Mouse (Mus musculus) myocyte (in vitro differentiated cells): ENCODE measurements at regions not wholly inside any gene's neighbourhood (a gene's known extent, or its start where the extent isn't known, plus 50 kb on each side); places are given as distances from the start of the nearest gene placed in this dataset.

ENCODE experiments used
- H3K27me3 ChIP-seq: one replicate; pipeline ENCODE4 v1.6.1; 2011; ENCODE audit not compliant: control insufficient read depth, insufficient read depth, insufficient read length
- H3K36me3 ChIP-seq: one replicate; pipeline ENCODE4 v1.6.1; 2011; ENCODE audit not compliant: control insufficient read depth, insufficient read depth
- H3K4me2 ChIP-seq: one replicate; pipeline ENCODE4 v1.6.1; 2011; ENCODE audit warnings: low read depth, control low read depth
- H3K4me3 ChIP-seq: one replicate; pipeline ENCODE4 v1.5.1; 2011; ENCODE audit warnings: mild to moderate bottlenecking, control low read depth, moderate library complexity
- H3K79me2 ChIP-seq: one replicate; pipeline ENCODE4 v1.6.1; 2011; ENCODE audit not compliant: control insufficient read depth, insufficient read depth
- H3ac ChIP-seq: one replicate; pipeline ENCODE4 v1.6.1; 2011; ENCODE audit not compliant: control insufficient read depth, insufficient read length
- CEBPB ChIP-seq: IDR thresholded peaks from 2 replicates; pipeline ENCODE4 v1.6.1; 2011; ENCODE audit warnings: mild to moderate bottlenecking, moderate library complexity; ENCODE audit not compliant: poor library complexity, insufficient read depth, severe bottlenecking
- E2F4 ChIP-seq: IDR thresholded peaks from one replicate; pipeline ENCODE4 v1.6.1; 2011; ENCODE audit warnings: mild to moderate bottlenecking, control low read depth, moderate library complexity; ENCODE audit not compliant: insufficient read depth
- MAX ChIP-seq: IDR thresholded peaks from one replicate; pipeline ENCODE4 v1.6.1; 2011; ENCODE audit warnings: low read depth, mild to moderate bottlenecking, control low read depth
- MYOD1 ChIP-seq, 3 experiments: IDR thresholded peaks; one replicate each; pipeline ENCODE4 v1.6.1; 2011; ENCODE audit warnings: control low read depth in 2 of 3, low read depth in 2 of 3, mild to moderate bottlenecking in 2 of 3, moderate library complexity in 1 of 3; ENCODE audit not compliant: insufficient read length in 2 of 3, control insufficient read depth in 1 of 3
- MYOG ChIP-seq, 3 experiments: IDR thresholded peaks; one replicate each; pipeline ENCODE4 v1.6.1; 2011; ENCODE audit warnings: control low read depth in 2 of 3, low read depth in 2 of 3, mild to moderate bottlenecking in 2 of 3; ENCODE audit not compliant: insufficient read length in 2 of 3, control insufficient read depth in 1 of 3, insufficient read depth in 1 of 3
- POLR2A ChIP-seq: IDR thresholded peaks from one replicate; pipeline ENCODE4 v1.6.1; 2011; ENCODE audit warnings: low read depth, mild to moderate bottlenecking, control low read depth, moderate library complexity; ENCODE audit not compliant: insufficient read length
- POLR2AphosphoS2 ChIP-seq: IDR thresholded peaks from one replicate; pipeline ENCODE4 v1.6.1; 2011; ENCODE audit warnings: low read depth, control low read depth; ENCODE audit not compliant: insufficient read length
- REST ChIP-seq: IDR thresholded peaks from one replicate; pipeline ENCODE4 v1.6.1; 2011; ENCODE audit warnings: mild to moderate bottlenecking, control low read depth, moderate library complexity; ENCODE audit not compliant: insufficient read depth, insufficient read length
- SRF ChIP-seq: IDR thresholded peaks from one replicate; pipeline ENCODE4 v1.6.1; 2011; ENCODE audit warnings: low read depth; ENCODE audit not compliant: control insufficient read depth, insufficient read length
- TCF12 ChIP-seq: IDR thresholded peaks from one replicate; pipeline ENCODE4 v1.6.1; 2011; ENCODE audit warnings: mild to moderate bottlenecking, control low read depth; ENCODE audit not compliant: poor library complexity, insufficient read depth, severe bottlenecking
- TCF3 ChIP-seq: IDR thresholded peaks from one replicate; pipeline ENCODE4 v1.6.1; 2011; ENCODE audit warnings: low read depth, control low read depth; ENCODE audit not compliant: insufficient read length
- USF1 ChIP-seq: IDR thresholded peaks from one replicate; pipeline ENCODE4 v1.6.1; 2011; ENCODE audit warnings: low read depth, mild to moderate bottlenecking, control low read depth, moderate library complexity

DNA sequence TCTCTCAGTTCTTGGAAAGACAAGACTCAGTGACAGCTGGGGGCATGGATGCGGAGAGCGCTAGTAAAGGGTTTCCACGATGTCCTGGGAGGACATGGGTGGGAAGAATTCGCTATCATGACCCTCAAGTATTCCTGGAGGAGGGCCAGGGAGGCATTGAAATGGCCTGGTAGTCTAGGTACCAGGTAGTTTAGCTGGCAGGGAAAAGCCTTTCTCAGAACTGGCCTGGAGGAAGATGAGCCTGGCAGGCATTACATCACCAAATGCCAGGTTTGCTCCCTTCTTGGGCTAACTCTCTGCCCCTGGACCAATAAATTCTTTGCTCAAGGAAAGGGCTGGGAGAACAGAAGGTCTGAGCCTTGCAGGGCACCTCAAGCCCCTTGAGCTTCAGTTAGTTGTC, 118.5 kb downstream of the Vegfa start:
- TF ChIP-seq POLR2A: no peak
- TF ChIP-seq MYOG (IDR thresholded peaks at IDR 0.05; ENCODE audit: control insufficient read depth in 1 of 3, insufficient read depth in 1 of 3, insufficient read length in 2 of 3, low read depth in 2 of 3): no peak
- TF ChIP-seq TCF3: no peak
- no peak for TF ChIP-seq TCF12
- no peak for TF ChIP-seq CEBPB
- no peak for TF ChIP-seq MYOD1 (IDR thresholded peaks at IDR 0.05; ENCODE audit: control insufficient read depth in 1 of 3, insufficient read length in 2 of 3, low read depth in 2 of 3)
- no peak for TF ChIP-seq MAX
- no peak for TF ChIP-seq POLR2AphosphoS2
- no peak for TF ChIP-seq REST
- TF ChIP-seq USF1: no peak
- TF ChIP-seq SRF: no peak
- no peak for TF ChIP-seq E2F4
- H3K27me3 ChIP-seq: no peaks in the 10 kb centered on the region
- H3K4me3 ChIP-seq: no peak overlapping the region
- H3K4me2 ChIP-seq: no peak overlapping the region
- no peaks in the 10 kb centered on the region for H3K36me3 ChIP-seq
- no peaks in the 10 kb centered on the region for H3K79me2 ChIP-seq
- no peak overlapping the region for H3ac ChIP-seq

DNA sequence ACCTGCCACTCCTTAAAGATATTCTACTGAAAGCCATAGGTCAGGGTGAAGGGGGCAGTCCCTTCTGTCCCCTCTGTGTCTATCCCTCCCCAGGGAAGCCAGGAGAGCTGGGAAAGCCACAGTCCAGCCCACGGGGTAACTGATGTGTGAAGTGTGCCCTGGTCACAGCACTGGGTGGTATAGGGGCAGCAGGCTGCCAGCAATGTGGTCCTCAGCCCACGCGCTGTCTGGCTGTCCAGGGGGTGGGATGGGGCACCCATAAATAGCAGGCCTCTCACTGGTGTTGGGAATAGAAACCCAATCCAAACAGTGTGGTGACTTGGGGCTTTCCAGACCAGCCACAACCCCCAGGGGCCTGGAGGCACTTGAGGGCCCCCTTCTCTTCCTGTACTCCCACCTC, 120.0 kb downstream of the Vegfa start:
- TF ChIP-seq CEBPB (no peak), POLR2AphosphoS2 (no peak), USF1 (no peak), MYOG (IDR thresholded peaks at IDR 0.05; ENCODE audit: control insufficient read depth in 1 of 3, insufficient read depth in 1 of 3, insufficient read length in 2 of 3, low read depth in 2 of 3) (peak in 2 of 3 experiments; percentile 39 to 62), MYOD1 (IDR thresholded peaks at IDR 0.05; ENCODE audit: control insufficient read depth in 1 of 3, insufficient read length in 2 of 3, low read depth in 2 of 3) (peak in 1 of 3 experiments; percentile 64), POLR2A (no peak), SRF (no peak), E2F4 (no peak), REST (no peak)
- Histone ChIP-seq H3ac (no peak overlapping the region), H3K36me3 (no peaks in the 10 kb centered on the region), H3K4me2 (no peak overlapping the region), H3K4me3 (no peak overlapping the region), H3K79me2 (no peaks in the 10 kb centered on the region), H3K27me3 (no peaks in the 10 kb centered on the region)

DNA sequence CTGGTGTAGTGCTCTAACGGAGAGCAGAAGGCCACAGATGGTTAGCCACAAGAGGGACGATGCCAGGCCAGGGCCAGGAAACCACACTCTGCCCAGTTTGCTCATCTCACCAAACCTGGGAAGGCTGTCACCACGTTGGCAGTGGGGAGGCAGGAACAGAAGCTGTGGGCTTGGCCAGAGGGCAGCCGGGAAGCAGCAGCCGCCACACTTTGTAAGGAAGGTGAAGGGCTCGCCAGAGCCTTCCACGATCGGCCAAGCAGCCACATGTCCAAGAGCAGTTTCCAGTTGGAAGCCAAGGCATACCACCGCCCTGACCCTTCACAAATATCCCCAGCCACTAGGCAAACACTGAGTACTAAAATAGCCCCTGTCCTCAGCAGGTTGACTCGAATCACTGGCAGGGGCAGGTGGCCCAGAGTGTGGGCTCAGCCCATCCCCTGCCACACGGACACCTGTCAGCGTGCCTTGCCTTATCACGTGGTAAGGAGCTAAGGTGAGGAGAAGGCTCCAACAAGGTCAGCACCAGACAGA, 120.9 kb downstream of the Vegfa start:
- Histone ChIP-seq H3K79me2 (no peaks in the 10 kb centered on the region), H3ac (no peak overlapping the region), H3K4me2 (no peak overlapping the region), H3K4me3 (no peak overlapping the region), H3K27me3 (no peaks in the 10 kb centered on the region), H3K36me3 (no peaks in the 10 kb centered on the region)
- TF ChIP-seq POLR2A: no peak
- no peak for TF ChIP-seq SRF
- peak in 2 of 3 experiments; percentile 88 for TF ChIP-seq MYOG (IDR thresholded peaks at IDR 0.05; ENCODE audit: control insufficient read depth in 1 of 3, insufficient read depth in 1 of 3, insufficient read length in 2 of 3, low read depth in 2 of 3)
- TF ChIP-seq TCF3: peak; percentile 35
- no peak for TF ChIP-seq MAX
- peak in 2 of 3 experiments; percentile 92 to 99 for TF ChIP-seq MYOD1 (IDR thresholded peaks at IDR 0.05; ENCODE audit: control insufficient read depth in 1 of 3, insufficient read length in 2 of 3, low read depth in 2 of 3)

DNA sequence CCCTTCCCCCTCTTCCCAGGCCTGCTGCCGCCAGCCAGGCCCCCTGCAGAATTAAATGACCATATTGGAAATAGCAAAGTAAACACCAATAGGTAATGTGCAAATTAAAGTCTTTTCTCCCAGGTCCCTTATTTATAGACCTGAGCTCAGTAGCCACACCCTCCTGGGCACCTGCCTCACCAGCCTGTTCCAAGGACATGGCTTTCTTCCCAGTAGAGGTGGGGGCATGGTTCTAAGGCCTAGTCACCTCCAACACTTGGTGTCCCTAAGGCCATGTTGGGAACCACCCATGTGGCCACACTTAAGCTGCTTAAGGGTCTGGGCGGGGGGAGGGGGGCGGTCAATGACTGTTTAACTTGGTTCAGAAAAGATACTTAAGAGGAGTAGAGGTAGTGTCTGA, 121.9 kb downstream of the Vegfa start:
- TF ChIP-seq TCF12 (no peak), POLR2AphosphoS2 (no peak), CEBPB (no peak), MYOG (IDR thresholded peaks at IDR 0.05; ENCODE audit: control insufficient read depth in 1 of 3, insufficient read depth in 1 of 3, insufficient read length in 2 of 3, low read depth in 2 of 3) (no peak), USF1 (no peak), E2F4 (no peak)
- Histone ChIP-seq H3K27me3 (no peaks in the 10 kb centered on the region), H3K4me3 (no peak overlapping the region), H3K79me2 (no peaks in the 10 kb centered on the region), H3K4me2 (no peak overlapping the region), H3K36me3 (no peaks in the 10 kb centered on the region), H3ac (no peak overlapping the region)

DNA sequence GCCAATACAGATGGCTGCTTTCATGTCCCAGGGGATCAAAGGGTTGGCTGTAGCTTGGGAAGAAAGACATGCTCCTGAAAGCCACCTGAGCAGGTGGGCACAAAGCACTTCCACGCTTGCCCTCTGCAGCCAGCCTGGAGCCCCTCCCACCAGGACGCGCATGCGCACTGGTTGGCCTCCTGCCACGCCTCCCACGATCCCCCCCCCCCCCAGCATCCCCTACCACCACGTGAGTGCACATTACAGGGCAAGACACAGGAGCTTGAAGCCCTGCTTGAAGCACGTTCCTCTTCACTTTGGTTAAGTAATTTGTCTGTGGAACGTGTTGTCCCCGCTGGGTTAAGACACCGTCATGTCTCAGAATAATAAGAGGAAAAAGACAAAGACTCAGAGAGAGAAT, 124.6 kb downstream of the Vegfa start:
- Histone ChIP-seq H3K4me2 (no peak overlapping the region), H3ac (no peak overlapping the region), H3K4me3 (no peak overlapping the region), H3K27me3 (no peaks in the 10 kb centered on the region), H3K36me3 (no peaks in the 10 kb centered on the region), H3K79me2 (no peaks in the 10 kb centered on the region)
- TF ChIP-seq CEBPB (no peak), E2F4 (no peak), TCF3 (no peak), USF1 (no peak), MAX (no peak), POLR2AphosphoS2 (no peak), SRF (no peak), REST (no peak)

DNA sequence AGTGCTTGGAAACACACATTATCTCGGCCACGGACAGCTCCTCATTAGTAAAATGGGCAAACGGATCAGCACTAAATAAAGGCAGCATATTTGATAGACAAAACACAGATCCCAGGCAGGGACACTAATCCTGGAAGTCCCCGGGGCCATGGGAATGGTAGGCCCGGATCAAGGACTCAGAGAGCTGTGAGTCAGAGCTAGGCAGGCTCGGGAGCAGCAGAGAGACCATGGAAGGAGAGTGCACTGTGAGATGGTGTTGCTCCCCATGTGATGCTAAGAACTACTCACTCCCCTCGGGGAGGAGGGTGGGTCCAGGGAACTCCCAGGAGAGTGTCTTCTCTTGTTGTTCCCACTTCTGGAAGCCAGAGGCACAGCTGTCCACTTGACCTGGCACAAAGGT, 126.6 kb downstream of the Vegfa start:
- H3K4me3 ChIP-seq: no peak overlapping the region
- TF ChIP-seq POLR2AphosphoS2 (no peak), REST (no peak), E2F4 (no peak), SRF (no peak), MAX (no peak), POLR2A (no peak), MYOD1 (IDR thresholded peaks at IDR 0.05; ENCODE audit: control insufficient read depth in 1 of 3, insufficient read length in 2 of 3, low read depth in 2 of 3) (no peak), TCF3 (no peak), USF1 (no peak), CEBPB (no peak)
- H3ac ChIP-seq: no peak overlapping the region
- no peaks in the 10 kb centered on the region for H3K79me2 ChIP-seq
- H3K36me3 ChIP-seq: no peaks in the 10 kb centered on the region
- H3K4me2 ChIP-seq: no peak overlapping the region
- no peaks in the 10 kb centered on the region for H3K27me3 ChIP-seq
